Mouse (Mus musculus) neural tube, embryonic 13.5 days (tissue): ENCODE data around the gene Olfr1496. TPM values are rescaled to one million over a fixed set of nuclear protein-coding genes. Genes with fewer than 3 reads are reported as not detected.

Experiments
- polyA plus RNA-seq: library from polyadenylated mRNA; unstranded; fragments of >200 nt; fragmentation: Nextera tagmentation; extraction: Ambion mirVana; gene quantifications from 2 replicates; pipeline ENCODE4 v1.2.1, GENCODE M21; 2015

Olfr1496 gene
- polyA plus RNA-seq, 1 experiment from 2014 or later, result not detected

Other genes starting within 250 kb of the Olfr1496 start
- not detected in 2 replicates for gene Olfr1480, start 250.0 kb upstream of the Olfr1496 start, polyA plus RNA-seq
- gene Olfr1484, start 194.4 kb upstream of the Olfr1496 start, polyA plus RNA-seq, result not detected in 2 replicates
- gene Olfr1487, start 160.5 kb upstream of the Olfr1496 start, polyA plus RNA-seq, result not detected in 2 replicates
- gene Olfr1489, start 146.3 kb upstream of the Olfr1496 start, polyA plus RNA-seq, result not detected in 2 replicates
- not detected in 2 replicates for gene Olfr1490, start 126.8 kb upstream of the Olfr1496 start, polyA plus RNA-seq
- not detected in 2 replicates for gene Olfr1491, start 80.6 kb upstream of the Olfr1496 start, polyA plus RNA-seq
- gene Olfr1493-ps1, start 54.6 kb upstream of the Olfr1496 start, polyA plus RNA-seq, result not detected in 2 replicates
- gene Olfr1494, start 38.1 kb upstream of the Olfr1496 start, polyA plus RNA-seq, result not detected in 2 replicates
- gene Olfr1495, start 13.3 kb upstream of the Olfr1496 start, polyA plus RNA-seq, result not detected in 2 replicates
- not detected in 2 replicates for gene Olfr1497, start 20.3 kb downstream of the Olfr1496 start, polyA plus RNA-seq
- gene Olfr1499, start 41.6 kb downstream of the Olfr1496 start, polyA plus RNA-seq, result not detected in 2 replicates
- not detected in 2 replicates for gene Olfr1500, start 52.6 kb downstream of the Olfr1496 start, polyA plus RNA-seq
- gene Olfr1501, start 72.8 kb downstream of the Olfr1496 start, polyA plus RNA-seq, result not detected in 2 replicates
- not detected in 2 replicates for gene Olfr1502, start 83.9 kb downstream of the Olfr1496 start, polyA plus RNA-seq
- gene Olfr1504, start 120.0 kb downstream of the Olfr1496 start, polyA plus RNA-seq, result not detected in 2 replicates
- gene Olfr1505, start 135.7 kb downstream of the Olfr1496 start, polyA plus RNA-seq, result not detected in 2 replicates